In the genomic region with DNA sequence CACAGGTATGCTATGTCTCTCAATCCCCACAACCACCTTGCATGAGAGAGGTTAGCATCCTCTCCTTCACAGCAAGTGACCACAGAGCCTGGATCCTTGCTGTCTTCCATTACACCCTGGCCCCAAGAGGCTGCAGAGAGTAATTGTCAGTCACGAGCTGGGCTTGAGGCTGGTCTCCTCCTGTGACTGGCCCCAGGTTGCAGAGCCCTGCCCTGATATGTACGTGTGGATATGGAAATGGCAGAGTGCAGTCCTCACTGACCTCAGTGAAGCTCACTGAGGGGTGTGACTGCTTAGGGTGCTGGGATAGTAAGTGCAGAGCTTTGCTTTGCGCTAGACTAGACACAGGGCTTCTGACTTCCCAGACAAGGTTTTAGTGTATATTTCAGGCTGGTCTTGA, we compare ENCODE assay signal across 12 mouse cellular contexts.
"Had no signal": no experiment of that assay in that cellular context is flagged by ENCODE, and none has a peak within 500 bp of the region (broad histone marks: within the 10 kb centered on the region; RNA-seq: fewer than 3 reads in every experiment).

No protein-coding gene starts in this region.

- H3K9ac ChIP-seq: limb, embryonic 13.5 days; liver, embryonic 15.5 days; neural tube, embryonic 12.5 days had no signal

- H3K36me3 ChIP-seq: liver, embryonic 15.5 days had no signal

- DNase-seq: kidney, adult 18-20 months; kidney, postnatal 10 days; left cerebral cortex, postnatal 4 days; lung, adult 2 months; lung, postnatal 10 days; thymus, adult 18-20 months; thymus, postnatal 14 days had no signal

- H3K4me2 ChIP-seq: limb, embryonic 13.5 days; liver, embryonic 15.5 days had no signal

- H3K27ac ChIP-seq: limb, embryonic 13.5 days; liver, embryonic 15.5 days; macrophage; neural tube, embryonic 12.5 days had no signal

- H3K4me3 ChIP-seq: limb, embryonic 13.5 days; liver, embryonic 15.5 days; megakaryocyte, embryonic 14.5 days; neural tube, embryonic 12.5 days had no signal

- H3K9me3 ChIP-seq: limb, embryonic 13.5 days; liver, embryonic 15.5 days; megakaryocyte, embryonic 14.5 days; neural tube, embryonic 12.5 days had no signal

- H3K27me3 ChIP-seq: limb, embryonic 13.5 days; liver, embryonic 15.5 days; megakaryocyte, embryonic 14.5 days; neural tube, embryonic 12.5 days had no signal
